Mouse (Mus musculus) intestine, postnatal 0 days (tissue): ENCODE data around the gene Olfr1262. TPM values are rescaled to one million over a fixed set of nuclear protein-coding genes. Genes with fewer than 3 reads are reported as not detected.

ENCODE experiments used
- ATAC-seq: fragments of 200-750 bp; cut with Nextera tagmentation; 2 replicates; pipeline ENCODE4 v1.8.0; 2017; ENCODE audit warnings: mild to moderate bottlenecking, moderate TSS enrichment, moderate library complexity
- H3K27ac ChIP-seq: fragments of 300-500 bp; sonication (generic); 2 replicates; pipeline ENCODE4 v1.5.1; 2014; ENCODE audit warnings: mild to moderate bottlenecking, low read depth, low read length, moderate library complexity
- H3K27me3 ChIP-seq: fragments of 300-500 bp; sonication (generic); replicated peaks from 2 replicates; pipeline ENCODE4 v1.6.1; 2014; ENCODE audit warnings: low read length, mixed read lengths; ENCODE audit not compliant: control insufficient read depth, insufficient read depth
- H3K36me3 ChIP-seq: fragments of 300-500 bp; sonication (generic); 2 replicates; pipeline ENCODE4 v1.6.1; 2014; ENCODE audit warnings: mild to moderate bottlenecking, moderate library complexity; ENCODE audit not compliant: control insufficient read depth, insufficient read depth
- H3K4me1 ChIP-seq: fragments of 300-500 bp; sonication (generic); replicated peaks from 2 replicates; pipeline ENCODE4 v1.6.1; 2014; ENCODE audit warnings: antibody characterized with exemption, low read length, mixed read lengths; ENCODE audit not compliant: control insufficient read depth, insufficient read depth
- H3K4me2 ChIP-seq: fragments of 300-500 bp; sonication (generic); replicated peaks from 2 replicates; pipeline ENCODE4 v1.6.1; 2014; ENCODE audit warnings: low read depth, mild to moderate bottlenecking, moderate library complexity
- H3K4me3 ChIP-seq: fragments of 300-500 bp; sonication (generic); 2 replicates; pipeline ENCODE4 v1.5.1; 2014; ENCODE audit warnings: low read depth, low read length
- H3K9ac ChIP-seq: fragments of 300-500 bp; sonication (generic); 2 replicates; pipeline ENCODE4 v1.6.1; 2014; ENCODE audit warnings: mild to moderate bottlenecking, low read depth, low read length
- H3K9me3 ChIP-seq: fragments of 300-500 bp; sonication (generic); 2 replicates; pipeline ENCODE4 v1.6.1; 2016; ENCODE audit warnings: mixed run types; ENCODE audit not compliant: control insufficient read depth
- CTCF ChIP-seq: sonication (generic); IDR thresholded peaks from 2 replicates; pipeline ENCODE4 v1.5.1; 2016; ENCODE audit warnings: low read depth, mild to moderate bottlenecking, control low read depth, antibody characterized with exemption, moderate library complexity
- WGBS: fragments of 180-500 bp; shearing (Covaris S2); extraction: QIAGEN DNeasy Blood & Tissue Kit; methylation state at CpG from one replicate; pipeline ENCODE4 v1.1.7; 2014; 5-methylcytosine and 5-hydroxymethylcytosine counted together
- polyA plus RNA-seq: library from polyadenylated mRNA; unstranded; fragments of >200 nt; fragmentation: Nextera tagmentation; extraction: Ambion mirVana; gene quantifications from 2 replicates; pipeline ENCODE4 v1.2.1, GENCODE M21; 2015

Olfr1262 gene
- not detected in 2 replicates for polyA plus RNA-seq

DNA sequence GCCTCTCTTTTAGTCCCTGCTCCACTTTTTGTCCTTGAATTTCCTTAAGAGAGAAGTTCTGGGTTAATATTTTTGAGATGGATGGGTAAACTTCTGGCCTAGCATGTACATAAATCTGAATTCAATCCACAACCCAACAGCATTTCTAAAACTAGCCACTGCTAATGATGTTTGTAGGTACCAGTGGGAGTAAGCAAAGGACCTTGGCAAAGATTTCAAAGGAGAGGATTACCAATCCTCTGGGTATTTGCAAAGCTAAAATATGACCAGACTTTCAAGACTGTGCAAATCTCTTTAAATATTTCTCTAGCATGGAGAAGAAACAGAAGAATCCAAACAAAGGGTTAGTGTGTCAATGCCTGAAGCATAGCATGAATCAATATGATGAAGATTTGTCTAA, at the start of gene Olfr1262:
Gene Olfr1262 (plus strand): TSS at position 301 of the 400 bp plus-strand sequence.
- ATAC-seq: no peak
- Histone ChIP-seq H3K9me3 (no peaks in the 10 kb centered on the region), H3K27ac (no peak within 1 kb of the TSS), H3K4me1 (no peaks in the 10 kb centered on the region), H3K4me2 (no peak within 1 kb of the TSS), H3K9ac (no peak within 1 kb of the TSS), H3K4me3 (no peak within 1 kb of the TSS), H3K27me3 (no peaks in the 10 kb centered on the region), H3K36me3 (no peaks in the 10 kb centered on the region)
- TF ChIP-seq CTCF: no peak

DNA sequence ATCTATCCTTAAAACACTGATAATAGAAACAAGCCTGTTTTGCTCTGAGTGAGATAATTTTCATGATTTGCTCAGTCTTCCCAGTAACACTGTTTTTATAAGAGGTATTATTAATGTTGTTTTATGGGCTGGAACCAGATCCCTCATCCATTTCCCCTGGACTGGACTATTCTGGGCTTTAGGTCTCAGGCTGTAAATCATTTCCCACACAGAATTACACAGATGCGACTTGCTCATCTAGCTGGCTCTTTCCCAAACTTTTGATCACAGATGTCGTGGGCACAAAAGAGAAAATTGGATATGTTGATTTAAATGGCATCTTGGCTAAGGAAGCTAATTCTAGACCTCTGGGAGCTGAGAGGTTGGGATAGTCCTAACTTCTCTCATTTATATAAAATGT, 25.8 kb upstream of the Olfr1262 start, which contains the start of gene Olfr1260:
Gene Olfr1260 (plus strand): TSS at position 157 of the 400 bp plus-strand sequence.
- Histone ChIP-seq H3K27ac (no peak within 1 kb of the TSS), H3K27me3 (no peaks in the 10 kb centered on the region), H3K4me1 (no peaks in the 10 kb centered on the region), H3K9me3 (no peaks in the 10 kb centered on the region), H3K9ac (no peak within 1 kb of the TSS), H3K36me3 (no peaks in the 10 kb centered on the region), H3K4me3 (no peak within 1 kb of the TSS), H3K4me2 (no peak within 1 kb of the TSS)
- 51% methylated on average over 2 of the region's 2 CpGs for WGBS
- ATAC-seq: no peak
- no peak for TF ChIP-seq CTCF

DNA sequence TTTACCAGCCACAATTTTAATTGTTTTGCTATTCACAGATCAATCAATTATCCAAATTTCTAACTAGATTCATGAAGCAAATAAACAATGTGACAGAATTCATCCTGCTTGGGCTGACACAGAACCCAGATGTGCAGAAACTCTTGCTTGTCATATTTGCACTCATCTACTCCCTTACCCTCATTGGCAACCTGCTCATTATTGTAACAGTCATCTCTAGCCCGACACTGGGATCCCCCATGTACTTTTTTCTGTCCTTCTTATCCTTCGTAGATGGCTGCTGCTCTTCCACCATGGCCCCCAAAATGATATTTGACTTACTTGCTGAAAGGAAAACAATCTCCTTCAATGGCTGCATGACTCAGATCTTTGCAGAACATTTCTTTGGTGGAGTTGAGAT, 22.2 kb upstream of the Olfr1262 start:
- 75% methylated on average over 2 of the region's 2 CpGs for WGBS
- Histone ChIP-seq H3K4me3 (no peak overlapping the region), H3K9ac (no peak overlapping the region), H3K9me3 (no peaks in the 10 kb centered on the region), H3K36me3 (no peaks in the 10 kb centered on the region), H3K4me2 (no peak overlapping the region), H3K27ac (no peak overlapping the region), H3K4me1 (no peaks in the 10 kb centered on the region), H3K27me3 (no peaks in the 10 kb centered on the region)
- no peak for ATAC-seq
- TF ChIP-seq CTCF: no peak

DNA sequence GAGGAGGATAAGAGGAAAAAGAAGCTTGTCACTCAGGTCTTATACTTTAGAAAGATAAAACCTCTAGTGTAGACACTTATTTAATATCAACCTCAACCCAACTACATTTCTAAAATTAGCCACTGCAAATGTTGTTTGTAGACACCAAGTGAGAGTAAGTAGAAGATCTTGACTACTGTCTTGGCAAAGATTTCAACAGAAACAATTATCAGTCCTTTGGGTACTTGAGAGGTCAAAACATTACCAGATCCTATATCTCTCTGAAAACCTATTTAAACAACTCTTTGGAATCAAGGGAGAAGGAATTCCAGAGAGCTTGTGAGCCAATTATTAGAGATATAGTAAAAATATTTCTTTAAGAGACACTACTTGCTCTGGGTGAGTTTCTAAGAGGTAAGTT, 9.0 kb upstream of the Olfr1262 start, which contains the start of gene Olfr1261:
Gene Olfr1261 (plus strand): TSS at position 301 of the 400 bp plus-strand sequence.
- no peak for TF ChIP-seq CTCF
- ATAC-seq: no peak
- H3K9ac ChIP-seq: no peak within 1 kb of the TSS

DNA sequence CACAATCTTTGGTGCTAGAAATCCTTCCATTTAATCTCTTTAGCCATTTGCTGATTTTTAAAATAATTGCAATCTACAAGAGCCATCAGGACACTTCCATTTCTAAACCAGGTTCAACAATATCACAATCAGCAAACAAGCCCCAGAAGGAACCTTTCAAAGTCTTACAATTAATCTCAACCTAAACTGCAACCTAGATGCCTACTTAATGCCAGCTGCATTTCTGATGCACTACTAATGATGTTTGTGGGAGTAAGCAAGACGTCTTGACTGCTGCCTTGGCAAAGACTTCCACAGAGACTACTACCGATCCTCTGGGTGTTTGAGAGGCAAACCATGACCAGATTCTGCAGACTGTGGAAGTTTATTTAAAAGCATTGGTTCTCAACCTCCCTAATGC, 11.9 kb downstream of the Olfr1262 start, which contains the start of gene Olfr1263:
Gene Olfr1263 (plus strand): TSS at position 301 of the 400 bp plus-strand sequence.
- Histone ChIP-seq H3K36me3 (no peaks in the 10 kb centered on the region), H3K4me3 (no peak within 1 kb of the TSS), H3K4me2 (no peak within 1 kb of the TSS), H3K9ac (no peak within 1 kb of the TSS), H3K27ac (no peak within 1 kb of the TSS), H3K9me3 (no peaks in the 10 kb centered on the region), H3K4me1 (no peaks in the 10 kb centered on the region), H3K27me3 (no peaks in the 10 kb centered on the region)
- ATAC-seq: no peak
- no peak for TF ChIP-seq CTCF
- WGBS: 77% methylated on average over 2 of the region's 2 CpGs

More for the DNA sequence above, 9.0 kb upstream of the Olfr1262 start, which contains the start of gene Olfr1261:
- Histone ChIP-seq H3K4me3 (no peak within 1 kb of the TSS), H3K4me2 (no peak within 1 kb of the TSS), H3K27ac (no peak within 1 kb of the TSS), H3K9me3 (no peaks in the 10 kb centered on the region), H3K36me3 (no peaks in the 10 kb centered on the region), H3K27me3 (no peaks in the 10 kb centered on the region), H3K4me1 (no peaks in the 10 kb centered on the region)

DNA sequence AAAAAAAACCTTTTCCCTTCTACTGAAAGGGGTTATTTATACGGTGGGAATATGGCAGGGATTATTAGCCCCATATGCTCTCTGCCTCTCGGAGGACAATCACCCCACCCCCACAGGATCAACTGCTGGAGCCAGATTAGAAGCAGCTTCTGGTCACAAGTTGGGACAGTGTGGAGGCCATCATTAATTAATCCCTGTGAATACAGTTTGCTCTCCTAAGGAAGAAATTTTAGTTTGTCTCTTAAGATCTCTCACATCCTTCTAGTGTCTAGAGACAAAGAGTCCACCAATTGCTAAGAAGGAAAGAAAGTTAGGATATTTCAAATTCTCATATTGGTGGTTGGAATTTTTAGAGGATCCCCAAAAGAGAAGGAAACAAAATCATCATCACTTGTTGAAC, 25.5 kb downstream of the Olfr1262 start, which contains the start of gene Olfr1264:
Gene Olfr1264 (minus strand): TSS at position 101 of the 400 bp plus-strand sequence.
- Histone ChIP-seq H3K4me3 (no peak within 1 kb of the TSS), H3K9ac (no peak within 1 kb of the TSS), H3K36me3 (no peaks in the 10 kb centered on the region), H3K27ac (no peak within 1 kb of the TSS), H3K4me1 (no peaks in the 10 kb centered on the region), H3K27me3 (no peaks in the 10 kb centered on the region), H3K9me3 (no peaks in the 10 kb centered on the region), H3K4me2 (no peak within 1 kb of the TSS)
- no peak for ATAC-seq
- WGBS: 80% methylated on average over 2 of the region's 2 CpGs
- no peak for TF ChIP-seq CTCF

DNA sequence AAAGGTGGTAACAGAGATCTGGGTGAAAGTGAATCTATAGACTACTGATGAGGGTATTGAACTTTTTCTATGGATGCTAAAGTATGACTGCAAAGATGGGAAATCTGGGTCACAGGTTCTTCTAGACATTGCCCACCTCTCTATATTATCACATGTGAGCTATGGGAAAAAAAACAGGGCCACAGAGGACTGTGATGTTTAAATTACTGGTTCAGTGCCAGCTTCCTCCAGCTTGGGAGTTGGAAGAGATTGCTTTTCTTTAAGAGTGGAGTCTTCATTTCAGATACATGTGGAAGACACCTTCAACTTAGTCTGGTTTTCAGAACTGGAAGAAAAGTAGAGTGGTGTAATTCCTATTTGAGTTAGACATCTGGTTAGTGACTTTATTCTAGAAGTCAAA, 35.1 kb downstream of the Olfr1262 start, which contains the start of gene Olfr1265:
Gene Olfr1265 (plus strand): TSS at position 301 of the 400 bp plus-strand sequence.
- no peaks in the 10 kb centered on the region for H3K27me3 ChIP-seq
- no peak within 1 kb of the TSS for H3K4me3 ChIP-seq
- TF ChIP-seq CTCF: no peak
- no peak within 1 kb of the TSS for H3K9ac ChIP-seq
- no peaks in the 10 kb centered on the region for H3K4me1 ChIP-seq
- H3K9me3 ChIP-seq: no peaks in the 10 kb centered on the region
- H3K4me2 ChIP-seq: no peak within 1 kb of the TSS
- no peaks in the 10 kb centered on the region for H3K36me3 ChIP-seq
- no peak for ATAC-seq
- H3K27ac ChIP-seq: no peak within 1 kb of the TSS

Other genes with a start within 250 kb of the Olfr1262 start
- gene Olfr1253, start 243.1 kb upstream of the Olfr1262 start, polyA plus RNA-seq: not detected in 2 replicates
- not detected in 2 replicates for gene Olfr1254, start 206.5 kb upstream of the Olfr1262 start, polyA plus RNA-seq
- gene Olfr1255, start 188.1 kb upstream of the Olfr1262 start, polyA plus RNA-seq: not detected in 2 replicates
- gene Olfr1256, start 158.6 kb upstream of the Olfr1262 start, polyA plus RNA-seq: not detected in 2 replicates
- not detected in 2 replicates for gene Olfr48, start 151.9 kb upstream of the Olfr1262 start, polyA plus RNA-seq
- not detected in 2 replicates for gene Olfr1257, start 121.7 kb upstream of the Olfr1262 start, polyA plus RNA-seq
- gene Olfr1258, start 72.8 kb upstream of the Olfr1262 start, polyA plus RNA-seq: 0.04 and 0.05 TPM in 2 replicates
- not detected in 2 replicates for gene Olfr1259, start 51.5 kb upstream of the Olfr1262 start, polyA plus RNA-seq
- gene Olfr1260, start 25.8 kb upstream of the Olfr1262 start, polyA plus RNA-seq: not detected in 2 replicates
- not detected in 2 replicates for gene Olfr1261, start 8.9 kb upstream of the Olfr1262 start, polyA plus RNA-seq
- not detected in 2 replicates for gene Olfr1263, start 12.0 kb downstream of the Olfr1262 start, polyA plus RNA-seq
- gene Olfr1264, start 25.4 kb downstream of the Olfr1262 start, polyA plus RNA-seq: not detected in 2 replicates
- not detected in 2 replicates for gene Olfr1265, start 35.2 kb downstream of the Olfr1262 start, polyA plus RNA-seq
- not detected in 2 replicates for gene Olfr140, start 63.4 kb downstream of the Olfr1262 start, polyA plus RNA-seq
- gene Olfr1269, start 121.3 kb downstream of the Olfr1262 start, polyA plus RNA-seq: not detected in 2 replicates
- not detected in 2 replicates for gene Olfr32, start 142.2 kb downstream of the Olfr1262 start, polyA plus RNA-seq
- gene Olfr1270, start 152.9 kb downstream of the Olfr1262 start, polyA plus RNA-seq: not detected in 2 replicates
- not detected in 2 replicates for gene Olfr1506, start 224.3 kb downstream of the Olfr1262 start, polyA plus RNA-seq